Mouse (Mus musculus): ENCODE results near the gene Spryd7.

- TF ChIP-seq EP300 (IDR thresholded peaks at IDR 0.05; ENCODE audit: low read depth): no peak
- TF ChIP-seq CTCF (IDR thresholded peaks at IDR 0.05; ENCODE audit: low read depth): no peak
These were observed 2.2 kb upstream of the Spryd7 start for GRCm38 (mm10) chr14:61558901-61559300.
